Mouse (Mus musculus): ENCODE results near the gene Anks4b. TPM values are rescaled to one million over a fixed set of nuclear protein-coding genes. Genes with fewer than 3 reads are reported as not detected.

Gene Anks4b
- polyA plus RNA-seq (2012; rRNA removed): 19.0 and 30.9 TPM in 2 replicates

GRCm38 (mm10) chr7:120173603-120174244, at the start of gene Anks4b:
Gene Anks4b (plus strand): TSS chr7:120173858.
- WGBS: 32% methylated on average over 10 of the region's 10 CpGs
- DNase-seq (ENCODE audit: low read depth, low spot score): peak; percentile 97

GRCm38 (mm10) chr7:120124844-120125243, 48.8 kb upstream of the Anks4b start:
- DNase-seq (ENCODE audit: low read depth, low spot score): no peak
- WGBS: 0% methylated on average over 3 of the region's 3 CpGs

- WGBS: 62% methylated on average over 5 of the region's 5 CpGs
- no peak for DNase-seq (ENCODE audit: low read depth, low spot score)
Measured at GRCm38 (mm10) chr7:120126976-120127685, 46.5 kb upstream of the Anks4b start.

- DNase-seq (ENCODE audit: low read depth, low spot score): no peak
- 88% methylated on average over 4 of the region's 4 CpGs for WGBS
Measured at GRCm38 (mm10) chr7:120127686-120128059, 46.0 kb upstream of the Anks4b start.

- WGBS: 72% methylated on average over 4 of the region's 4 CpGs
- DNase-seq (ENCODE audit: low read depth, low spot score): no peak
Measured at GRCm38 (mm10) chr7:120128951-120129350, 44.7 kb upstream of the Anks4b start.

- 37% methylated on average over 1 of the region's 1 CpGs for WGBS
- no peak for DNase-seq (ENCODE audit: low read depth, low spot score)
Measured at GRCm38 (mm10) chr7:120142743-120143142, 30.9 kb upstream of the Anks4b start.

GRCm38 (mm10) chr7:120145191-120145590, 28.5 kb upstream of the Anks4b start, which contains the start of gene Zp2:
Gene Zp2 (minus strand): TSS chr7:120145291.
- 78% methylated on average over 9 of the region's 9 CpGs for WGBS
- no peak for DNase-seq (ENCODE audit: low read depth, low spot score)

- WGBS: 24% methylated on average over 3 of the region's 3 CpGs
- no peak for DNase-seq (ENCODE audit: low read depth, low spot score)
Measured at GRCm38 (mm10) chr7:120150257-120150656, 23.4 kb upstream of the Anks4b start.

- DNase-seq (ENCODE audit: low read depth, low spot score): no peak
- WGBS: 81% methylated on average over 2 of the region's 2 CpGs
Measured at GRCm38 (mm10) chr7:120150898-120151297, 22.8 kb upstream of the Anks4b start.

GRCm38 (mm10) chr7:120156841-120157409, 16.7 kb upstream of the Anks4b start:
- WGBS: 58% methylated on average over 2 of the region's 2 CpGs
- DNase-seq (ENCODE audit: low read depth, low spot score): no peak

GRCm38 (mm10) chr7:120157575-120158061, 16.0 kb upstream of the Anks4b start:
- DNase-seq (ENCODE audit: low read depth, low spot score): no peak
- WGBS: 59% methylated on average over 5 of the region's 5 CpGs

GRCm38 (mm10) chr7:120158121-120158613, 15.5 kb upstream of the Anks4b start:
- DNase-seq (ENCODE audit: low read depth, low spot score): peak; percentile 92
- WGBS: 11% methylated on average over 4 of the region's 4 CpGs

- 85% methylated on average over 11 of the region's 11 CpGs for WGBS
- no peak for DNase-seq (ENCODE audit: low read depth, low spot score)
Measured at GRCm38 (mm10) chr7:120163581-120164251, 9.9 kb upstream of the Anks4b start.

- WGBS: 76% methylated on average over 1 of the region's 1 CpGs
Measured at GRCm38 (mm10) chr7:120172188-120172700, 1.4 kb upstream of the Anks4b start.

GRCm38 (mm10) chr7:120174723-120175504, 1.3 kb downstream of the Anks4b start:
- 26% methylated on average over 11 of the region's 11 CpGs for WGBS
- no peak for DNase-seq (ENCODE audit: low read depth, low spot score)

More at GRCm38 (mm10) chr7:120172188-120172700, 1.4 kb upstream of the Anks4b start:
- no peak for DNase-seq (ENCODE audit: low read depth, low spot score)

GRCm38 (mm10) chr7:120177611-120178010, 4.0 kb downstream of the Anks4b start:
- WGBS: 51% methylated on average over 3 of the region's 3 CpGs
- DNase-seq (ENCODE audit: low read depth, low spot score): no peak

GRCm38 (mm10) chr7:120178935-120179334, 5.3 kb downstream of the Anks4b start:
- no peak for DNase-seq (ENCODE audit: low read depth, low spot score)
- WGBS: 22% methylated on average over 2 of the region's 2 CpGs

- 52% methylated on average over 5 of the region's 5 CpGs for WGBS
- DNase-seq (ENCODE audit: low read depth, low spot score): no peak
Measured at GRCm38 (mm10) chr7:120180547-120180946, 6.9 kb downstream of the Anks4b start.

All from large intestine, adult 2 months (tissue).